Mouse (Mus musculus): ENCODE data around the gene Ncln. TPM values are rescaled to one million over a fixed set of nuclear protein-coding genes. Genes with fewer than 3 reads are reported as not detected.

Gene Ncln
- total RNA-seq (2021): 10 to 100 TPM; 61.9 to 64.3 TPM
- long read RNA-seq, experiment 1, transcript Ncln-201 (14 exons, 3,118 nt): major isoform, 25 of 62 reads
- long read RNA-seq, experiment 1, transcript Ncln-202 (14 exons, 2,841 nt): minor isoform, 18 of 62 reads
- long read RNA-seq, experiment 1, partial matches to known transcripts: 4 of 62 reads
- long read RNA-seq, experiment 1, other reads (novel, unspliced or antisense): 15 of 62 reads
- long read RNA-seq, experiment 2, transcript Ncln-201 (14 exons, 3,118 nt): major isoform, 7 of 24 reads
- long read RNA-seq, experiment 2, transcript Ncln-202 (14 exons, 2,841 nt): minor isoform, 6 of 24 reads
- long read RNA-seq, experiment 2, partial matches to known transcripts: 5 of 24 reads
- long read RNA-seq, experiment 2, other reads (novel, unspliced or antisense): 5 of 24 reads

GRCm38 (mm10) chr10:81496264-81496901 lies at the start of gene Ncln:
Gene Ncln, minus strand, starts transcription at chr10:81496392.
- DNase-seq: peak; percentile 99

GRCm38 (mm10) chr10:81545161-81545747 lies 49.1 kb upstream of the Ncln start, which contains the start of gene Gna11:
Gene Gna11, minus strand, starts transcription at chr10:81545190.
- peak; percentile 100 for DNase-seq

GRCm38 (mm10) chr10:81544296-81545160 lies 48.3 kb upstream of the Ncln start:
- peak in 1 of 2 experiments; percentile 38 for DNase-seq

GRCm38 (mm10) chr10:81543633-81544032 lies 47.4 kb upstream of the Ncln start:
- DNase-seq: no peak

- DNase-seq: no peak
These were observed 46.7 kb upstream of the Ncln start for GRCm38 (mm10) chr10:81542727-81543460.

- DNase-seq: peak; percentile 78 to 90
These were observed 45.6 kb upstream of the Ncln start for GRCm38 (mm10) chr10:81541803-81542202.

GRCm38 (mm10) chr10:81541363-81541762 lies 45.2 kb upstream of the Ncln start:
- no peak for DNase-seq

GRCm38 (mm10) chr10:81538321-81539048 lies 42.3 kb upstream of the Ncln start:
- no peak for DNase-seq

- no peak for DNase-seq
These were observed 41.2 kb upstream of the Ncln start for GRCm38 (mm10) chr10:81537429-81537828.

GRCm38 (mm10) chr10:81536734-81537133 lies 40.5 kb upstream of the Ncln start:
- no peak for DNase-seq

GRCm38 (mm10) chr10:81534826-81535225 lies 38.6 kb upstream of the Ncln start:
- DNase-seq: no peak

GRCm38 (mm10) chr10:81526779-81527178 lies 30.6 kb upstream of the Ncln start:
- DNase-seq: peak; percentile 81 to 94

- no peak for DNase-seq
These were observed 29.0 kb upstream of the Ncln start for GRCm38 (mm10) chr10:81525017-81525694.

GRCm38 (mm10) chr10:81524051-81524605 lies 27.9 kb upstream of the Ncln start, which contains the start of gene Gna15:
Gene Gna15, minus strand, starts transcription at chr10:81524225.
- DNase-seq: peak; percentile 35 to 72

- DNase-seq: peak in 1 of 2 experiments; percentile 38
These were observed 27.4 kb upstream of the Ncln start for GRCm38 (mm10) chr10:81523570-81523969.

- no peak for DNase-seq
These were observed 26.9 kb upstream of the Ncln start for GRCm38 (mm10) chr10:81523142-81523541.

GRCm38 (mm10) chr10:81519978-81520365 lies 23.8 kb upstream of the Ncln start:
- DNase-seq: no peak

- peak in 1 of 2 experiments; percentile 66 for DNase-seq
These were observed 23.2 kb upstream of the Ncln start for GRCm38 (mm10) chr10:81519227-81519977.

- peak; percentile 65 to 82 for DNase-seq
These were observed 22.4 kb upstream of the Ncln start for GRCm38 (mm10) chr10:81518546-81518945.

All from heart, adult 18-20 months (tissue).